Mouse (Mus musculus): ENCODE measurements at regions not wholly inside any gene's neighbourhood (a gene's known extent, or its start where the extent isn't known, plus 50 kb on each side); places are given as distances from the start of the nearest gene placed in this dataset.

DNA sequence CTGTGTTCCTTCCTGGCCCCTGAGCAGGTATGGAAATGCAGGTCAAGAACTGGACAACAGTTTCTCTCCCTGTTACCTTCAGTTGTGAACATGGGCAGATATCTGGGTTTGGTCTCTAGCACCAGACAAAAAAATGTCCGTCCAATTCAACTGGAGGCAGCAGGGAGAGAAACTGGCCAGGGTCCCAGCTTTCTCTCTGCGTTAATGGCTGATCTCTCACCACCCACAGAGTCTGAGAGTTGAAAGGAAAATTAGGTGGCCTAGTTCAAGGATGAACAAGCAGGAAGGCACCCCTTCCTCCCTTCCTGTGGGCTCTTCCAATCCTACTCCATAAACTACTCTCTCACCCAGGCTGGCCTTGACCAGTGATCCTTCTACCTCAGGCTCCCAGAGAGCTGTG, 221.7 kb upstream of the 3110018I06Rik start:
- TF ChIP-seq ZC3H11A (IDR thresholded peaks at IDR 0.05; ENCODE audit: borderline replicate concordance, low read depth, low read length) (no peak), ZNF384 (IDR thresholded peaks at IDR 0.05; ENCODE audit: low read depth, low read length) (no peak), MAFK (IDR thresholded peaks at IDR 0.05; ENCODE audit: insufficient read depth, low read depth, low read length) (no peak), HCFC1 (IDR thresholded peaks at IDR 0.05; ENCODE audit: borderline replicate concordance, insufficient read depth, low read length) (no peak)

Data from ES-E14 (cell line).